Mouse (Mus musculus) midbrain, embryonic 16.5 days (tissue): ENCODE measurements around the gene Vmn1r4. TPM values are rescaled to one million over a fixed set of nuclear protein-coding genes. Genes with fewer than 3 reads are reported as not detected.

ENCODE experiments used
- ATAC-seq: fragments of 200-750 bp; cut with Nextera tagmentation; 2 replicates; pipeline ENCODE4 v1.8.0; 2017; ENCODE audit warnings: moderate TSS enrichment
- H3K27ac ChIP-seq: fragments of 300-500 bp; sonication (generic); 2 replicates; pipeline ENCODE4 v1.5.1; 2014; ENCODE audit warnings: mild to moderate bottlenecking, low read length, mixed read lengths
- H3K27me3 ChIP-seq: fragments of 300-500 bp; sonication (generic); 2 replicates; pipeline ENCODE4 v1.6.1; 2014; ENCODE audit warnings: low read depth, low read length, mixed read lengths; ENCODE audit not compliant: control insufficient read depth, insufficient read depth
- H3K36me3 ChIP-seq: fragments of 300-500 bp; sonication (generic); 2 replicates; pipeline ENCODE4 v1.6.1; 2014; ENCODE audit warnings: mild to moderate bottlenecking, low read length, moderate library complexity, mixed read lengths; ENCODE audit not compliant: control insufficient read depth, insufficient read depth
- H3K4me1 ChIP-seq: fragments of 300-500 bp; sonication (generic); 2 replicates; pipeline ENCODE4 v1.6.1; 2014; ENCODE audit warnings: mild to moderate bottlenecking, low read length, mixed read lengths; ENCODE audit not compliant: control insufficient read depth, insufficient read depth
- H3K4me2 ChIP-seq: fragments of 300-500 bp; sonication (generic); 2 replicates; pipeline ENCODE4 v1.6.1; 2014; ENCODE audit warnings: mild to moderate bottlenecking, low read length, mixed read lengths
- H3K4me3 ChIP-seq: fragments of 300-500 bp; sonication (generic); 2 replicates; pipeline ENCODE4 v1.5.1; 2014; ENCODE audit warnings: low read depth, mild to moderate bottlenecking, low read length, moderate library complexity, mixed read lengths
- H3K9ac ChIP-seq: fragments of 300-500 bp; sonication (generic); 2 replicates; pipeline ENCODE4 v1.6.1; 2014; ENCODE audit warnings: low read depth, low read length, mixed read lengths
- H3K9me3 ChIP-seq: fragments of 300-500 bp; sonication (generic); replicated peaks from 2 replicates; pipeline ENCODE4 v1.6.1; 2014; ENCODE audit warnings: mild to moderate bottlenecking, low read length, mixed read lengths; ENCODE audit not compliant: control insufficient read depth, poor library complexity, severe bottlenecking
- WGBS: fragments of 180-500 bp; shearing (Covaris S2); extraction: QIAGEN DNeasy Blood & Tissue Kit; methylation state at CpG from one replicate; pipeline ENCODE4 v1.1.7; 2014; 5-methylcytosine and 5-hydroxymethylcytosine counted together
- polyA plus RNA-seq: library from polyadenylated mRNA; unstranded; fragments of >200 nt; fragmentation: Nextera tagmentation; extraction: Ambion mirVana; gene quantifications from 2 replicates; pipeline ENCODE4 v1.2.1, GENCODE M21; 2015

Vmn1r4 gene
- polyA plus RNA-seq, 1 experiment from 2014 or later = 0.92 TPM

GRCm38 (mm10) chr6:56901824-56902386, 21.9 kb upstream of the Vmn1r4 start:
- 35% methylated on average over 12 of the region's 12 CpGs for WGBS
- no peak overlapping the region for H3K4me3 ChIP-seq
- peaks cover 10% of the 10 kb centered on the region for H3K4me1 ChIP-seq
- no peaks in the 10 kb centered on the region for H3K9me3 ChIP-seq
- H3K27ac ChIP-seq = no peak overlapping the region
- ATAC-seq = no peak
- no peaks in the 10 kb centered on the region for H3K27me3 ChIP-seq
- no peaks in the 10 kb centered on the region for H3K36me3 ChIP-seq
- H3K4me2 ChIP-seq = no peak overlapping the region
- H3K9ac ChIP-seq = no peak overlapping the region

GRCm38 (mm10) chr6:56902606-56903520, 21.0 kb upstream of the Vmn1r4 start:
- H3K4me2 ChIP-seq = no peak overlapping the region
- peaks cover 10% of the 10 kb centered on the region for H3K4me1 ChIP-seq
- no peaks in the 10 kb centered on the region for H3K36me3 ChIP-seq
- no peak overlapping the region for H3K9ac ChIP-seq
- no peak overlapping the region for H3K27ac ChIP-seq
- 79% methylated on average over 7 of the region's 7 CpGs for WGBS
- H3K27me3 ChIP-seq = no peaks in the 10 kb centered on the region
- no peaks in the 10 kb centered on the region for H3K9me3 ChIP-seq
- peak; percentile 47 for ATAC-seq
- no peak overlapping the region for H3K4me3 ChIP-seq

GRCm38 (mm10) chr6:56903831-56904230, 20.0 kb upstream of the Vmn1r4 start:
- Histone ChIP-seq H3K4me3 (no peak overlapping the region), H3K27ac (no peak overlapping the region), H3K4me1 (peaks cover 10% of the 10 kb centered on the region), H3K9me3 (no peaks in the 10 kb centered on the region), H3K27me3 (no peaks in the 10 kb centered on the region), H3K9ac (no peak overlapping the region), H3K4me2 (no peak overlapping the region), H3K36me3 (no peaks in the 10 kb centered on the region)
- ATAC-seq = no peak
- 48% methylated on average over 6 of the region's 6 CpGs for WGBS

- 89% methylated on average over 1 of the region's 1 CpGs for WGBS
These were observed 19.5 kb upstream of the Vmn1r4 start for GRCm38 (mm10) chr6:56904330-56904729.

GRCm38 (mm10) chr6:56904982-56905381, 18.8 kb upstream of the Vmn1r4 start:
- no peak overlapping the region for H3K27ac ChIP-seq
- no peak for ATAC-seq
- H3K36me3 ChIP-seq = no peaks in the 10 kb centered on the region

More at GRCm38 (mm10) chr6:56904330-56904729, 19.5 kb upstream of the Vmn1r4 start:
- Histone ChIP-seq H3K27me3 (no peaks in the 10 kb centered on the region), H3K4me3 (no peak overlapping the region), H3K4me2 (no peak overlapping the region), H3K36me3 (no peaks in the 10 kb centered on the region), H3K9ac (no peak overlapping the region), H3K9me3 (no peaks in the 10 kb centered on the region), H3K27ac (no peak overlapping the region), H3K4me1 (peaks cover 10% of the 10 kb centered on the region)
- ATAC-seq = no peak

GRCm38 (mm10) chr6:56905486-56905885, 18.3 kb upstream of the Vmn1r4 start:
- 88% methylated on average over 5 of the region's 5 CpGs for WGBS
- no peak for ATAC-seq
- Histone ChIP-seq H3K4me2 (no peak overlapping the region), H3K9me3 (no peaks in the 10 kb centered on the region), H3K36me3 (no peaks in the 10 kb centered on the region), H3K27me3 (no peaks in the 10 kb centered on the region), H3K4me3 (no peak overlapping the region), H3K27ac (no peak overlapping the region), H3K4me1 (peaks cover 10% of the 10 kb centered on the region), H3K9ac (no peak overlapping the region)

More at GRCm38 (mm10) chr6:56904982-56905381, 18.8 kb upstream of the Vmn1r4 start:
- no peak overlapping the region for H3K4me2 ChIP-seq
- no peaks in the 10 kb centered on the region for H3K9me3 ChIP-seq
- H3K4me1 ChIP-seq = peaks cover 10% of the 10 kb centered on the region
- 84% methylated on average over 2 of the region's 2 CpGs for WGBS
- H3K9ac ChIP-seq = no peak overlapping the region
- no peaks in the 10 kb centered on the region for H3K27me3 ChIP-seq
- H3K4me3 ChIP-seq = no peak overlapping the region

- no peaks in the 10 kb centered on the region for H3K27me3 ChIP-seq
- no peaks in the 10 kb centered on the region for H3K36me3 ChIP-seq
- H3K4me1 ChIP-seq = peaks cover 10% of the 10 kb centered on the region
- WGBS = 90% methylated on average over 8 of the region's 8 CpGs
- no peaks in the 10 kb centered on the region for H3K9me3 ChIP-seq
- ATAC-seq = no peak
- H3K4me3 ChIP-seq = no peak overlapping the region
- no peak overlapping the region for H3K4me2 ChIP-seq
- no peak overlapping the region for H3K27ac ChIP-seq
- H3K9ac ChIP-seq = no peak overlapping the region
These were observed 17.5 kb upstream of the Vmn1r4 start for GRCm38 (mm10) chr6:56906121-56906846.

- Histone ChIP-seq H3K27ac (no peak overlapping the region), H3K9ac (no peak overlapping the region), H3K9me3 (no peaks in the 10 kb centered on the region), H3K4me2 (no peak overlapping the region), H3K36me3 (no peaks in the 10 kb centered on the region), H3K4me3 (no peak overlapping the region), H3K4me1 (peaks cover 5% of the 10 kb centered on the region), H3K27me3 (no peaks in the 10 kb centered on the region)
- 94% methylated on average over 3 of the region's 3 CpGs for WGBS
- ATAC-seq = no peak
These were observed 15.8 kb upstream of the Vmn1r4 start for GRCm38 (mm10) chr6:56907973-56908372.
